Mouse (Mus musculus) lung, adult 2 months (tissue): ENCODE measurements at regions not wholly inside any gene's neighbourhood (a gene's known extent, or its start where the extent isn't known, plus 50 kb on each side); places are given as distances from the start of the nearest gene placed in this dataset.

Source experiments
- CTCF ChIP-seq: fragments of 200-500 bp; IDR thresholded peaks from 2 replicates; pipeline ENCODE4 v1.5.1; 2011; ENCODE audit warnings: mild to moderate bottlenecking, low read length, control low read depth; ENCODE audit not compliant: insufficient read depth
- POLR2A ChIP-seq: fragments of 200-500 bp; IDR thresholded peaks from 2 replicates; pipeline ENCODE4 v1.6.1; 2011; ENCODE audit warnings: low read depth, mild to moderate bottlenecking, control low read depth, low read length, borderline replicate concordance; ENCODE audit errors: extremely low read depth

DNA sequence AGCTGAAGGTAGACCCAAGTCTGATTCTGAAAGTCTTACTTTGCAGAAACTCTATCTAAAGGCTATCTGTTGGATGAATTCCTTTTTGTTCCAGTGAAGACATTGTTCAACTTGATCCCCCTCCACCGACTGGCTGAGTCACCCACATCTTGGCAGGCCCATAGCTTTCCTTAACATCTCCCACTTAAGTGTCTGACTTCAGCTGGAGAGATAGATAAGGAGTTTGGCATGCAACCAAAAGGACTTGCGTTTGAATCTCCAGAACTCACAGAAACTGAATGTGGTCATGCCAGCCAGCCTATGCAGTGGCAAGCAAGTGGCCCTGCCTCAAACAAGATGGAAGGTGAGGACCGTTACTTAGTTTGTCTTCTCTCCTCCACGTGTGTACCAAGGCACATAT is 457.3 kb upstream of the Tbx3 start:
- TF ChIP-seq POLR2A, result no peak
- TF ChIP-seq CTCF, result no peak
